ENCODE assay signal across 9 mouse cellular contexts in genomic region chr12:26403372-26404125, GRCm38 (mm10). TPM values are rescaled to one million over a fixed set of nuclear protein-coding genes. Genes with fewer than 3 reads are reported as not detected.
DNase-seq lines count a peak whose midpoint lies in the region; ATAC-seq lines count a peak whose summit lies in the region.
"Had no signal": no experiment of that assay in that cellular context is flagged by ENCODE, and none has a peak within 500 bp of the region (broad histone marks: within the 10 kb centered on the region; RNA-seq: fewer than 3 reads in every experiment).

No protein-coding gene starts in this region.

- H3K27ac ChIP-seq in heart, embryonic 16.5 days (ENCODE audit: low read length) = peak overlapping the region; percentile 60
- no peak overlapping the region for H3K27ac ChIP-seq in forebrain, embryonic 15.5 days (replicated peaks)

- H3K4me1 ChIP-seq in heart, embryonic 16.5 days (ENCODE audit: control insufficient read depth, insufficient read depth, low read length) = peaks cover 46% of the 10 kb centered on the region
- peaks cover 42% of the 10 kb centered on the region for H3K4me1 ChIP-seq in forebrain, embryonic 15.5 days

- no peak overlapping the region for H3K9ac ChIP-seq in heart, embryonic 16.5 days (ENCODE audit: low read length)
- H3K9ac ChIP-seq in forebrain, embryonic 15.5 days (replicated peaks) = no peak overlapping the region
- H3K9ac ChIP-seq: limb, embryonic 12.5 days had no signal

- H3K4me3 ChIP-seq in heart, embryonic 16.5 days (ENCODE audit: low read length) = no peak overlapping the region
- H3K4me3 ChIP-seq in forebrain, embryonic 15.5 days = no peak overlapping the region
- H3K4me3 ChIP-seq: erythroblast, embryonic 14.5 days; limb, embryonic 12.5 days had no signal

- H3K36me3 ChIP-seq in heart, embryonic 16.5 days (ENCODE audit: control insufficient read depth, insufficient read depth) = no peaks in the 10 kb centered on the region
- peaks cover 3% of the 10 kb centered on the region; the same call in 1 of the 2 replicates for H3K36me3 ChIP-seq in forebrain, embryonic 15.5 days

- no peak overlapping the region for H3K4me2 ChIP-seq in heart, embryonic 16.5 days (ENCODE audit: low read depth, low read length)
- no peak overlapping the region for H3K4me2 ChIP-seq in forebrain, embryonic 15.5 days (replicated peaks)
- H3K4me2 ChIP-seq: limb, embryonic 12.5 days had no signal

- 68% methylated on average over 16 of the region's 16 CpGs for WGBS in heart, embryonic 16.5 days
- 88% methylated on average over 16 of the region's 16 CpGs for WGBS in forebrain, embryonic 15.5 days

- H3K27me3 ChIP-seq in heart, embryonic 16.5 days (ENCODE audit: control insufficient read depth, insufficient read depth, low read length) = no peaks in the 10 kb centered on the region
- H3K27me3 ChIP-seq in forebrain, embryonic 15.5 days = no peaks in the 10 kb centered on the region
- H3K27me3 ChIP-seq: limb, embryonic 12.5 days had no signal

- H3K9me3 ChIP-seq in heart, embryonic 16.5 days (replicated peaks; ENCODE audit: control insufficient read depth, low read length) = no peaks in the 10 kb centered on the region
- no peaks in the 10 kb centered on the region for H3K9me3 ChIP-seq in forebrain, embryonic 15.5 days
- H3K9me3 ChIP-seq: limb, embryonic 12.5 days had no signal

- no peak for ATAC-seq in heart, embryonic 16.5 days (replicated peaks; ENCODE audit: extremely low read depth, insufficient read depth, low FRiP score)
- no peak for ATAC-seq in forebrain, embryonic 15.5 days (replicated peaks)

- DNase-seq in brain, adult 2 months (ENCODE audit: low read depth, low spot score) = peak; percentile 94
- DNase-seq in cerebellum, adult 8-10 months = peak; percentile 88
- peak; percentile 73 for DNase-seq in lung, postnatal 10 days
- no peak for DNase-seq in right cerebral cortex, adult 2 months (ENCODE audit: low spot score in 2 of 2)
- DNase-seq in right cerebral cortex, postnatal 25 days = no peak

RNA-seq across cellular contexts. Expression of gene Rnf144a, which starts 11.5 kb away (rescaled TPM):
- polyA plus RNA-seq in heart, embryonic 16.5 days (2015; fragmentation: Nextera tagmentation; extraction: Ambion mirVana) = 12.1 and 14.6 TPM in 2 replicates
- 39.6 and 40.2 TPM in 2 replicates for polyA plus RNA-seq in forebrain, embryonic 15.5 days (2015; fragmentation: Nextera tagmentation; extraction: Ambion mirVana)
- polyA plus RNA-seq: erythroblast, embryonic 14.5 days had no signal

RNA-seq across cellular contexts. Expression of gene Rsad2, which starts 52.7 kb away (rescaled TPM):
- 1.9 and 2.4 TPM in 2 replicates for polyA plus RNA-seq in heart, embryonic 16.5 days (2015; fragmentation: Nextera tagmentation; extraction: Ambion mirVana)
- polyA plus RNA-seq in forebrain, embryonic 15.5 days (2015; fragmentation: Nextera tagmentation; extraction: Ambion mirVana) = 0.43 and 0.49 TPM in 2 replicates

Comparison
In these comparisons a context has a peak if more than half of its experiments do, and no peak if none do; other contexts are left out.
1. DNase-seq: peak in brain, adult 2 months (single experiment), cerebellum, adult 8-10 months (single experiment) and lung, postnatal 10 days (single experiment); none in right cerebral cortex, adult 2 months (0 of 2) and right cerebral cortex, postnatal 25 days (single experiment).